Mouse (Mus musculus): Measurements from ENCODE around the gene Slc39a11.

The Slc39a11 gene

GRCm38 (mm10) chr11:113648152-113648551 is 1.7 kb downstream of the Slc39a11 start:
- in situ Hi-C loops (cut with MboI; ENCODE audit: unreplicated experiment in 2 of 2): loop anchor here (5.0 to 10.0 kb wide), 3 partner anchors 34 to 167 kb away; partner anchors contain the start of genes D11Wsu47e (in 2 of the 2) and Fam104a (in 2 of the 2)

- in situ Hi-C loops (cut with MboI; ENCODE audit: unreplicated experiment in 2 of 2): loop anchor here (5.0 to 10.0 kb wide), 3 partner anchors 37 to 170 kb away; partner anchors contain the start of genes D11Wsu47e (in 2 of the 2) and Fam104a (in 2 of the 2)
Measured at GRCm38 (mm10) chr11:113645181-113645580, 4.7 kb downstream of the Slc39a11 start.

- in situ Hi-C loops (cut with MboI; ENCODE audit: unreplicated experiment in 2 of 2): no loop called here
Measured at GRCm38 (mm10) chr11:113638680-113639079, 11.2 kb downstream of the Slc39a11 start.

GRCm38 (mm10) chr11:113634699-113635121 is 15.2 kb downstream of the Slc39a11 start:
- in situ Hi-C loops (cut with MboI; ENCODE audit: unreplicated experiment in 2 of 2): no loop called here

- in situ Hi-C loops (cut with MboI; ENCODE audit: unreplicated experiment in 2 of 2): no loop called here
Measured at GRCm38 (mm10) chr11:113633398-113633797, 16.5 kb downstream of the Slc39a11 start.

- in situ Hi-C loops (cut with MboI; ENCODE audit: unreplicated experiment in 2 of 2): no loop called here
Measured at GRCm38 (mm10) chr11:113632303-113632702, 17.6 kb downstream of the Slc39a11 start.

- in situ Hi-C loops (cut with MboI; ENCODE audit: unreplicated experiment in 2 of 2): no loop called here
Measured at GRCm38 (mm10) chr11:113631862-113632261, 18.0 kb downstream of the Slc39a11 start.

GRCm38 (mm10) chr11:113631302-113631701 is 18.6 kb downstream of the Slc39a11 start:
- in situ Hi-C loops (cut with MboI; ENCODE audit: unreplicated experiment in 2 of 2): no loop called here

- in situ Hi-C loops (cut with MboI; ENCODE audit: unreplicated experiment in 2 of 2): no loop called here
Measured at GRCm38 (mm10) chr11:113630642-113631041, 19.2 kb downstream of the Slc39a11 start.

GRCm38 (mm10) chr11:113627785-113628184 is 22.1 kb downstream of the Slc39a11 start:
- in situ Hi-C loops (cut with MboI; ENCODE audit: unreplicated experiment in 2 of 2): no loop called here

- in situ Hi-C loops (cut with MboI; ENCODE audit: unreplicated experiment in 2 of 2): no loop called here
Measured at GRCm38 (mm10) chr11:113625437-113625836, 24.4 kb downstream of the Slc39a11 start.

GRCm38 (mm10) chr11:113622028-113622427 is 27.9 kb downstream of the Slc39a11 start:
- in situ Hi-C loops (cut with MboI; ENCODE audit: unreplicated experiment in 2 of 2): loop anchor here in 1 of 2 experiments (25.0 kb wide), 1 partner anchor 435 kb away; no protein-coding TSS in a partner anchor

GRCm38 (mm10) chr11:113621001-113621400 is 28.9 kb downstream of the Slc39a11 start:
- in situ Hi-C loops (cut with MboI; ENCODE audit: unreplicated experiment in 2 of 2): loop anchor here in 1 of 2 experiments (25.0 kb wide), 1 partner anchor 434 kb away; no protein-coding TSS in a partner anchor

- in situ Hi-C loops (cut with MboI; ENCODE audit: unreplicated experiment in 2 of 2): loop anchor here (5.0 to 25.0 kb wide), 3 partner anchors 322 to 445 kb away; no protein-coding TSS in a partner anchor
Measured at GRCm38 (mm10) chr11:113619420-113620080, 30.3 kb downstream of the Slc39a11 start.

GRCm38 (mm10) chr11:113618672-113619419 is 31.0 kb downstream of the Slc39a11 start, which contains the start of gene Sstr2:
TSS of gene Sstr2 (plus strand) at chr11:113619342.
- in situ Hi-C loops (cut with MboI; ENCODE audit: unreplicated experiment in 2 of 2): loop anchor here (5.0 to 25.0 kb wide), 3 partner anchors 322 to 444 kb away; no protein-coding TSS in a partner anchor

- in situ Hi-C loops (cut with MboI; ENCODE audit: unreplicated experiment in 2 of 2): loop anchor here (5.0 to 25.0 kb wide), 3 partner anchors 321 to 443 kb away; no protein-coding TSS in a partner anchor
Measured at GRCm38 (mm10) chr11:113618303-113618671, 31.6 kb downstream of the Slc39a11 start.

- in situ Hi-C loops (cut with MboI; ENCODE audit: unreplicated experiment in 2 of 2): loop anchor here (5.0 to 25.0 kb wide), 3 partner anchors 320 to 443 kb away; no protein-coding TSS in a partner anchor
Measured at GRCm38 (mm10) chr11:113617132-113617911, 32.6 kb downstream of the Slc39a11 start.

GRCm38 (mm10) chr11:113614476-113614875 is 35.4 kb downstream of the Slc39a11 start:
- in situ Hi-C loops (cut with MboI; ENCODE audit: unreplicated experiment in 2 of 2): loop anchor here (10.0 to 25.0 kb wide), 2 partner anchors 427 to 440 kb away; no protein-coding TSS in a partner anchor

- in situ Hi-C loops (cut with MboI; ENCODE audit: unreplicated experiment in 2 of 2): loop anchor here (10.0 to 25.0 kb wide), 2 partner anchors 425 to 437 kb away; no protein-coding TSS in a partner anchor
Measured at GRCm38 (mm10) chr11:113611664-113612611, 37.9 kb downstream of the Slc39a11 start.

All from v-Abl transformed pro-B cells (cell line).